Mouse (Mus musculus) embryonic facial prominence, embryonic 10.5 days (tissue): ENCODE results near the gene Prrt1. TPM values are rescaled to one million over a fixed set of nuclear protein-coding genes. Genes with fewer than 3 reads are reported as not detected.

Source experiments
- DNase-seq: peaks from one replicate; pipeline ENCODE4 v3.0.0-alpha.2; 2017; ENCODE audit warnings: low spot score
- H3K27ac ChIP-seq: fragments of 300-500 bp; sonication (generic); replicated peaks from 2 replicates; pipeline ENCODE4 v1.5.1; 2016; ENCODE audit warnings: mild to moderate bottlenecking
- H3K27me3 ChIP-seq: fragments of 300-500 bp; sonication (generic); replicated peaks from 2 replicates; pipeline ENCODE4 v1.6.1; 2016; ENCODE audit warnings: low read depth, mild to moderate bottlenecking; ENCODE audit not compliant: poor library complexity, severe bottlenecking
- H3K36me3 ChIP-seq: fragments of 300-500 bp; sonication (generic); replicated peaks from 2 replicates; pipeline ENCODE4 v1.6.1; 2016; ENCODE audit warnings: mild to moderate bottlenecking, moderate library complexity
- H3K4me1 ChIP-seq: fragments of 300-500 bp; sonication (generic); 2 replicates; pipeline ENCODE4 v1.6.1; 2016
- H3K4me3 ChIP-seq: fragments of 300-500 bp; sonication (generic); 2 replicates; pipeline ENCODE4 v1.5.1; 2016; ENCODE audit warnings: mild to moderate bottlenecking, moderate library complexity
- H3K9me3 ChIP-seq: fragments of 300-500 bp; sonication (generic); 2 replicates; pipeline ENCODE4 v1.6.1; 2016; ENCODE audit warnings: mild to moderate bottlenecking
- WGBS: fragments of 180-500 bp; shearing (Covaris S2); methylation state at CpG from one replicate; pipeline ENCODE4 v1.1.7; 2016; 5-methylcytosine and 5-hydroxymethylcytosine counted together
- polyA plus RNA-seq: library from polyadenylated mRNA; unstranded; fragments of >200 nt; fragmentation: Nextera tagmentation; extraction: Ambion mirVana; gene quantifications from 2 replicates; pipeline ENCODE4 v1.2.1, GENCODE M21; 2016

The Prrt1 gene
- 0.12 and 0.18 TPM in 2 replicates for polyA plus RNA-seq

- no peaks in the 10 kb centered on the region for H3K9me3 ChIP-seq
- 2% methylated on average over 16 of the region's 16 CpGs for WGBS
- peaks cover 57% of the 10 kb centered on the region for H3K27me3 ChIP-seq
- DNase-seq, result peak; percentile 56
- H3K36me3 ChIP-seq, result peaks cover 10% of the 10 kb centered on the region
- peaks cover 73% of the 10 kb centered on the region for H3K4me1 ChIP-seq
- peak within 1 kb of the TSS; percentile 77 for H3K4me3 ChIP-seq
- H3K27ac ChIP-seq, result peak within 1 kb of the TSS; percentile 92; the same call in 1 of the 2 replicates
Measured at GRCm38 (mm10) chr17:34629221-34629751, at the start of gene Prrt1. Prrt1 (plus strand) TSS chr17:34629533.

DNA sequence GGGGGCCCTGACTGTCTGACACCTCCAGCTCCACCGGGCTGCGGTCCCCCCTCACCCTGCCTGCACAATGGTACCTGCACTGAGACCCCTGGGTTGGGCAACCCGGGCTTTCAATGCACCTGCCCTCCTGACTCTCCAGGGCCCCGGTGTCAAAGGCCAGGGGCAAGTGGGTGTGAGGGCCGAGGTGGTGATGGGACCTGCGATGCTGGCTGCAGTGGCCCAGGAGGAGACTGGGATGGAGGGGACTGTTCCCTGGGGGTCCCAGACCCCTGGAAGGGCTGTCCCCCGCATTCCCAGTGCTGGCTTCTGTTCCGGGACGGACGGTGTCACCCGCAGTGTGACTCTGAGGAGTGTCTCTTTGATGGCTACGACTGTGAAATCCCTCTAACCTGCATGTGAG lies 46.8 kb upstream of the Prrt1 start:
- Histone ChIP-seq H3K27ac (no peak overlapping the region; the same call in 1 of the 2 replicates), H3K4me1 (peaks cover 30% of the 10 kb centered on the region), H3K4me3 (peak overlapping the region; percentile 13; the same call in 1 of the 2 replicates), H3K36me3 (no peaks in the 10 kb centered on the region), H3K9me3 (no peaks in the 10 kb centered on the region), H3K27me3 (no peaks in the 10 kb centered on the region; the same call in 1 of the 2 replicates)
- WGBS, result 87% methylated on average over 12 of the region's 12 CpGs
- no peak for DNase-seq

- no peaks in the 10 kb centered on the region; the same call in 1 of the 2 replicates for H3K27me3 ChIP-seq
- 0 out of 2 replicates have a peak overlapping the region, but pooled peaks have one; percentile 18 for H3K4me3 ChIP-seq
- peaks cover 39% of the 10 kb centered on the region for H3K4me1 ChIP-seq
- 53% methylated on average over 7 of the region's 7 CpGs for WGBS
- no peak for DNase-seq
- H3K36me3 ChIP-seq, result no peaks in the 10 kb centered on the region
- H3K9me3 ChIP-seq, result no peaks in the 10 kb centered on the region
- peak overlapping the region; percentile 20; the same call in 1 of the 2 replicates for H3K27ac ChIP-seq
Measured at GRCm38 (mm10) chr17:34583397-34583796, 45.9 kb upstream of the Prrt1 start.

DNA sequence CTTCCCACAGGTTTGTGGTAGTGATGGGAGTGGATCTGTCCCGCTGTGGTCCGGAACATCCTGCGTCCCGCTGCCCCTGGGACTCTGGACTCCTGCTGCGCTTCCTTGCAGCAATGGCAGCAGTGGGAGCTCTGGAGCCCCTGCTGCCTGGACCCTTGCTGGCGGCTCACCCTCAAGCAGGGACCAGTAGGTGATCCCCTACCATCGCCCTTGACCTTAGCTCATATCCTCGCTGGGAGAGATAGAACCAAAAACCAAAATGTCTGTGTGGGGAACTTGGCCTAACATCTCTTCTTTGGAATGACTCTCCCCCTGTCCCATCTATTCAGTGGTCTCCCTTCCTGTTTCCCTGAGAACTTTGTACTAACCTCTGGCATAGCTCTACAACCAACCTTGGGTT lies 45.5 kb upstream of the Prrt1 start:
- 78% methylated on average over 8 of the region's 8 CpGs for WGBS
- H3K4me1 ChIP-seq, result peaks cover 43% of the 10 kb centered on the region
- H3K27ac ChIP-seq, result peak overlapping the region; percentile 20; the same call in 1 of the 2 replicates

GRCm38 (mm10) chr17:34585121-34585520 lies 44.2 kb upstream of the Prrt1 start:
- Histone ChIP-seq H3K4me3 (no peak overlapping the region), H3K27me3 (no peaks in the 10 kb centered on the region; the same call in 1 of the 2 replicates), H3K27ac (peak overlapping the region; percentile 97; the same call in 1 of the 2 replicates), H3K9me3 (no peaks in the 10 kb centered on the region), H3K4me1 (peaks cover 56% of the 10 kb centered on the region), H3K36me3 (no peaks in the 10 kb centered on the region)
- WGBS, result 87% methylated on average over 8 of the region's 8 CpGs
- no peak for DNase-seq

More for the DNA sequence above, 45.5 kb upstream of the Prrt1 start:
- Histone ChIP-seq H3K4me3 (0 out of 2 replicates have a peak overlapping the region, but pooled peaks have one; percentile 18), H3K36me3 (no peaks in the 10 kb centered on the region), H3K27me3 (no peaks in the 10 kb centered on the region; the same call in 1 of the 2 replicates), H3K9me3 (no peaks in the 10 kb centered on the region)
- DNase-seq, result no peak

GRCm38 (mm10) chr17:34585877-34586771 lies 43.2 kb upstream of the Prrt1 start:
- H3K27me3 ChIP-seq, result no peaks in the 10 kb centered on the region; the same call in 1 of the 2 replicates
- H3K4me3 ChIP-seq, result peak overlapping the region; percentile 86
- 24% methylated on average over 32 of the region's 32 CpGs for WGBS
- peaks cover 66% of the 10 kb centered on the region for H3K4me1 ChIP-seq
- H3K9me3 ChIP-seq, result no peaks in the 10 kb centered on the region
- no peaks in the 10 kb centered on the region for H3K36me3 ChIP-seq
- peak overlapping the region; percentile 97 for H3K27ac ChIP-seq
- peak; percentile 58 for DNase-seq

DNA sequence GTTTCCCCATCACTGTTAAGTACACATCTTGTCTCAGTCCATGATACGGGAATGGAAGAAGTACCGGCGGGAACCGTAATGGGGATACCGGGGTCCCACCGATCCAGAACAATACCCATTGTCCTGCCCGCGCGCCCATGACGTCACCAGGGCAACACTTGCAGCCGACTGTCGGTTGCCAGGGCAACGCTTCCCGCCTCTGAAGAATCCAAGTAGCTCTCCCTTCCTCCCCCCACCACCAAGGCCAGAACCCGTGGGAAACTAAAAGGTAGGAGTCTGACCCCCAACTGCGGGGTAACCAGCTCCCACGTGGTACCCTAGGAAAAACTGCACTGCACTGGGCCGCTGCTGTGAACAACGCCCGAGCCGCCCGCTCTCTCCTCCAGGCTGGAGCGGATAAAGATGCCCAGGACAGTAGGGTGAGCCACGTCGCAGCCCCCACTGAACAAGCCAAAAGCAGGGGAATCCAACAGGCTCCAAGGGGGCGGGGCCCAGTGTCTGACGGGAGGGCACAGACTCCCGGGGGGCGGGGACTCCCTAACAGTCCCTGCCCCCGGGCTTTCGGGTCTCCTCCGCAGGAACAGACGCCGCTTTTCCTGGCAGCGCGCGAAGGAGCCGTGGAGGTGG lies 42.4 kb upstream of the Prrt1 start:
- peak; percentile 94 for DNase-seq
- Histone ChIP-seq H3K4me3 (peak overlapping the region; percentile 86), H3K9me3 (no peaks in the 10 kb centered on the region), H3K27me3 (no peaks in the 10 kb centered on the region; the same call in 1 of the 2 replicates), H3K27ac (peak overlapping the region; percentile 97), H3K4me1 (peaks cover 74% of the 10 kb centered on the region), H3K36me3 (no peaks in the 10 kb centered on the region)
- WGBS, result under 1% methylated on average over 38 of the region's 38 CpGs

DNA sequence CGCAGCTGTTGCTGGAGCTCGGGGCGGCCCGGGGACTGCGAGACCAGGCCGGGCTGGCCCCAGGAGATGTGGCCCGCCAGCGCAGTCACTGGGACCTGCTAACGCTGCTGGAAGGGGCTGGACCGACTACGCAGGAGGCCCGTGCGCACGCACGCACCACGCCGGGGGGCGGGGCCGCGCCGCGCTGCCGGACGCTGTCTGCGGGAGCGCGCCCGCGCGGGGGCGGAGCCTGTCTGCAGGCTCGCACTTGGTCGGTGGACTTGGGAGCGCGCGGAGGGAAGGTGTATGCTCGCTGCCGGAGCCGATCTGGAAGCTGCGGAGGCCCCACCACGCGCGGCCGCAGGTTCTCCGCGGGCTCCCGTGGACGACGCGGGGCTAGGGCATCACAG lies 41.9 kb upstream of the Prrt1 start:
- under 1% methylated on average over 50 of the region's 50 CpGs for WGBS
- peaks cover 76% of the 10 kb centered on the region for H3K4me1 ChIP-seq
- no peaks in the 10 kb centered on the region for H3K9me3 ChIP-seq
- H3K4me3 ChIP-seq, result peak overlapping the region; percentile 86
- no peaks in the 10 kb centered on the region; the same call in 1 of the 2 replicates for H3K27me3 ChIP-seq
- no peaks in the 10 kb centered on the region for H3K36me3 ChIP-seq
- peak; percentile 98 for DNase-seq
- H3K27ac ChIP-seq, result peak overlapping the region; percentile 97

DNA sequence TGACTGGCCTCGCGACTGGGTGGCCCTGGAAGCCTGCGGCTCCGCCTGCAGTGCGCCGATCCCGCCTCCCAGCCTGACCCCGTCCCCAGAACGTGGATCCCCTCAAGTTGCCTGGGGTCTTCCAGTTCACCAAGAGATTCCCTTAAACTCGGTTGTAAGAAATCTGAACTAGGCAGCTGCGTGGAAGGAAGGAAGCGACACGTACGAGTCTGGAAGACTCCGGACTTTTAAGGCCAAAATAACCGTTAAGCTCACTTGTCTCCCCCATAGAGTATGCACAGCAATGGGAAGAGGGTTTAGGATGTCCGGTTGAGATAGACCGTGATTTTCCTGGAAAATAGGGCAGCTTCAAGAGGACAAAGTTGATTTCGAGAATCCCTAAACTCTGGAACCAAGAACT lies 41.5 kb upstream of the Prrt1 start:
- Histone ChIP-seq H3K27ac (peak overlapping the region; percentile 97), H3K27me3 (no peaks in the 10 kb centered on the region; the same call in 1 of the 2 replicates), H3K9me3 (no peaks in the 10 kb centered on the region), H3K36me3 (no peaks in the 10 kb centered on the region), H3K4me3 (peak overlapping the region; percentile 86), H3K4me1 (peaks cover 76% of the 10 kb centered on the region)
- no peak for DNase-seq
- WGBS, result 6% methylated on average over 19 of the region's 19 CpGs

DNA sequence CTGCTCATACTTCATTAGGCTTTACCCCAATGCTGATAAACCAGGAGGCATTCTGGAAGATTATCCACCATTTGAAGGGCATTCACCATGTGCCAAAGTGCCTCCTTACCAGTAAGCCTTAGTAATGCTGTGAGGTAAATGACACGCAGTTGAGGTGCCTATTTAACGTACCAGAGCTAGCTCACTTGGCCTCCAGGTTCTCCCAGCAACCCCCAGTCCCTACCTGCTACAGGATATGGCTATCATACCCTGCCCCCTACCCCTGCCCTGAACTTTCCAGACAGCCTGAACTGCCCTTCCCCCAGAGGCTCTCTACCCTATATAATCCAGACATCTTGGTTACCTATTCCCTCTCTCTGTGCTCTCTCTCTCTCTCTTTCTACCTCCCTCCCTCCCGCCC lies 40.6 kb upstream of the Prrt1 start:
- Histone ChIP-seq H3K36me3 (peaks cover 2% of the 10 kb centered on the region), H3K9me3 (no peaks in the 10 kb centered on the region), H3K27ac (peak overlapping the region; percentile 100; the same call in 1 of the 2 replicates), H3K4me3 (peak overlapping the region; percentile 86; the same call in 1 of the 2 replicates), H3K4me1 (peaks cover 81% of the 10 kb centered on the region), H3K27me3 (no peaks in the 10 kb centered on the region; the same call in 1 of the 2 replicates)
- no peak for DNase-seq
- 58% methylated on average over 3 of the region's 3 CpGs for WGBS

DNA sequence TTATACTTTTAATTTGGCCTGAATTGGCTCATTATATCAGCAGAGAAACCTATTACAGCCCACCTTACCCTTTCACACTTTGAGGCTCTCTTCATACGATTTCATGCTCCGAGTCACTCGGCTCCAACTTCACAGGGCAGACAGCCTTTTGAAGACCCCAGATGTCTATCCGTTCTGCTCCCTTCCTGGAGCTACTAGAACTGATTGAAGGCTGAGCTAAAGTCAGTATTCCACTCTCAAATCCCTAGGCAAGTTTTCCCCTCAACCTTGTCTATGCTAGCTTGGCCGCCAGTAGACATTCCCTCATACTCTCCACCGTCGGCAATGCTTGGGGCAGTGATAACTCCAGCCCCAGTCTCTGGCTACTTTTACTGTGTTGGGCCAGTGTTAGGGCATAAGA lies 40.1 kb upstream of the Prrt1 start:
- Histone ChIP-seq H3K27me3 (no peaks in the 10 kb centered on the region; the same call in 1 of the 2 replicates), H3K27ac (peak overlapping the region; percentile 100), H3K36me3 (peaks cover 6% of the 10 kb centered on the region), H3K9me3 (no peaks in the 10 kb centered on the region), H3K4me1 (peaks cover 85% of the 10 kb centered on the region), H3K4me3 (peak overlapping the region; percentile 79)
- no peak for DNase-seq
- 41% methylated on average over 7 of the region's 7 CpGs for WGBS

- Histone ChIP-seq H3K4me3 (peak within 1 kb of the TSS; percentile 86), H3K27ac (peak within 1 kb of the TSS; percentile 100), H3K27me3 (no peaks in the 10 kb centered on the region; the same call in 1 of the 2 replicates), H3K9me3 (no peaks in the 10 kb centered on the region), H3K4me1 (peaks cover 90% of the 10 kb centered on the region), H3K36me3 (peaks cover 11% of the 10 kb centered on the region)
- no peak for DNase-seq
- WGBS, result 19% methylated on average over 7 of the region's 7 CpGs
Measured at GRCm38 (mm10) chr17:34589681-34590101, 39.6 kb upstream of the Prrt1 start, which contains the start of gene Gpsm3. Gpsm3 (plus strand) TSS chr17:34589806.
